Mouse (Mus musculus): Measurements from ENCODE around the gene Txnrd2. TPM values are rescaled to one million over a fixed set of nuclear protein-coding genes. Genes with fewer than 3 reads are reported as not detected.

The Txnrd2 gene
- polyA plus RNA-seq, 1 experiment from 2014 or later: 27.9 TPM

DNA sequence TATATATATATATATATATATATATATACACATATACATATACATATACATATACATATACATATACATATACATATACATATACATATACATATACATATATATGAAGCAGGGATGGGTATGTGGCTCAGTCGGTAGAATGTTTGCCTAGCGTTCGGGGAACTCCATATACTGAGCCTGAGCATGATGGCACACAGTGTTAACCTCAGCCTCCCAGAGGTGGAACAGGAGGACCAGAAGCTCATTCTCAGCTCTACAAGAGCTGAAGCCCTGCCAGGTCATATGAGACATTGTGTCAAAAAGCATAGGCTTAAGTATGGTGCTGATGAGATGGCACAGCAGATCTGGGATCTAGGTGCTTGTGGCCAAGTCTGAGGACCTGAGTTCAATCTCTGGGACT lies 64.1 kb downstream of the Txnrd2 start:
- DNase-seq (ENCODE audit: low spot score): no peak
- Histone ChIP-seq H3K36me3 (replicated peaks) (no peaks in the 10 kb centered on the region), H3K27me3 (replicated peaks; ENCODE audit: low read depth, poor library complexity, severe bottlenecking) (no peaks in the 10 kb centered on the region), H3K9me3 (no peaks in the 10 kb centered on the region), H3K4me3 (no peak overlapping the region), H3K4me1 (no peaks in the 10 kb centered on the region), H3K27ac (replicated peaks) (no peak overlapping the region)
- WGBS: 94% methylated on average over 3 of the region's 3 CpGs

DNA sequence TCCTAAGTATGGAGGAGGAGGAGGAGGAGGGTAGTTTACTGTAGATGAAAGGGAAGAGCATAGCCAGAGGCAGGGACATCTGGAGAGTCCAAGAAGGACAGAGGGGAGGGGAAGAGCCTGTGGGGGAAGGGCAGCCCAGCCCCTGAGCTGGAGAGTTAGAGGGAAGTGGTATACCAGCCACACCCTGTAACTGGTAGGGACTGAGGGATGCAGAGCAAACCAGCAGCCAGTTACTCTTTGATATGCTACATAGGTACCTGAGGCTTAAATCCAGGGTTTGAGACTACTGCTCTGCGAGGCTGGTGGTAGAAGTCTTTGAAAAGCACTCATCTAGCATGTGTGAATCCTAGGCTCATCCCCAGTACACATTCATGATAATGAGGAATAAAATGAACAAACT lies 64.7 kb downstream of the Txnrd2 start:
- Histone ChIP-seq H3K36me3 (replicated peaks) (no peaks in the 10 kb centered on the region), H3K4me1 (no peaks in the 10 kb centered on the region), H3K27ac (replicated peaks) (no peak overlapping the region), H3K27me3 (replicated peaks; ENCODE audit: low read depth, poor library complexity, severe bottlenecking) (no peaks in the 10 kb centered on the region), H3K4me3 (no peak overlapping the region), H3K9me3 (no peaks in the 10 kb centered on the region)
- DNase-seq (ENCODE audit: low spot score): no peak
- WGBS: 61% methylated on average over 1 of the region's 1 CpGs

DNA sequence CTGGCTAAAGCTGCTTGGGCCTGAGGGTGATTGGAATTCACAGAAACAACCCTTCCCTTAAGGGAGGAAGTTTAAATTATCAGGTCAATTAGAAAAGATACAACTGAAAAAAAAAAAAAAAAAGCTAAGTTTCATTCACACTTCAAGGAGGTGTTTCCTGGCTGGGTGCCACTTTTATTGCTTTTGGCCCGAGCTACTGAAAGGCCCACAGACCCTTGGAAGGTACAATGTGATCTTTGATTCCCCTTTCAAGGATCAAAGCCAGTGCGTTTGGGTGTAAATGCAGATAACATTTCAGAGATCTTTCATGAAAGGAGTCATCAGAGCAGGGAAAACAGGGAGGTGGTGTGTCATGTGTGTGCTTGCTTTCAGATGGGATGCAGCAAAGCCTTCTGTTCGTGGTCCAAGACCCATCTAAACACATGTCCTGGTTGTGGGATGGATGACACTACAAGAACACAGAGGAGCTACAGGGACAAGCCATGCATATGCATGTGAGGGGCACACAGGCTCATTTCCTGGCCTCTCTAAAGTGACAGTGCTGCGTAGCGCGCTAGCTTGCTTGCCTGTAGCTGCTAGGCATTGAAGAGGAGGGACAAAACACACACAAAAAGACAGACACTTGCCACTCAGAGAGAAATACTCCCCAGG lies 71.8 kb downstream of the Txnrd2 start:
- Histone ChIP-seq H3K9me3 (no peaks in the 10 kb centered on the region), H3K27ac (replicated peaks) (peak overlapping the region; percentile 92), H3K4me1 (peaks cover 25% of the 10 kb centered on the region), H3K27me3 (replicated peaks; ENCODE audit: low read depth, poor library complexity, severe bottlenecking) (no peaks in the 10 kb centered on the region), H3K36me3 (replicated peaks) (peaks cover 26% of the 10 kb centered on the region), H3K4me3 (peak overlapping the region; percentile 87)
- no peak for DNase-seq (ENCODE audit: low spot score)
- 14% methylated on average over 6 of the region's 6 CpGs for whole genome bisulfite sequencing

DNA sequence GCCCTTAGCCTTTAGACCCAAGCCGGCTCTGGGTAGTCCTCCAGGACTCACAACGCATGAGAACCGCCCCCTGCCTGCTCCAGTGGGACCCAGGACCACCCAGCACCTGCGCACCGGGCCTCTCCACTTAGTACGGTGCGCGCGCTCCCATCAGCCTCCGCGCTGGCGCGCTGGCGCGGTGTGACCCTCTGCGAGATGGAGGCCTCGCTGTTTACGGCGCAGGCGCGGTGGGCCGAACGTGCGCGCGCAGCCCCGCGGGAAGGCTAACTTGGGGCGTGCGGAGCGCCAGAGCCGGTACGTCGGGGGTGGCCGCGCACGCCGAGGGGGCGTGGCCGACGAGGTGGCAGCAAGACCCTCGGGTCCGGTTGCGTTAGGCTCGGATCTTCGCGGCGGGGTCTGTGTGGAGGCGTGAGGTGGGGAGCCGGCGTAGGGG lies 72.4 kb downstream of the Txnrd2 start, which contains the start of the genes Gnb1l and Rtl10:
Gnb1l (plus strand) TSS at position 156 of the 433 bp plus-strand sequence.
Rtl10 (plus strand) TSS at position 344 of the 433 bp plus-strand sequence.
- Histone ChIP-seq H3K9me3 (no peaks in the 10 kb centered on the region), H3K36me3 (replicated peaks) (peaks cover 30% of the 10 kb centered on the region), H3K27ac (replicated peaks) (peak within 1 kb of the TSS; percentile 92), H3K4me1 (peaks cover 25% of the 10 kb centered on the region), H3K27me3 (replicated peaks; ENCODE audit: low read depth, poor library complexity, severe bottlenecking) (no peaks in the 10 kb centered on the region), H3K4me3 (peak within 1 kb of the TSS; percentile 87)
- peak; percentile 99 for DNase-seq (ENCODE audit: low spot score)
- WGBS: under 1% methylated on average over 51 of the region's 51 CpGs

DNA sequence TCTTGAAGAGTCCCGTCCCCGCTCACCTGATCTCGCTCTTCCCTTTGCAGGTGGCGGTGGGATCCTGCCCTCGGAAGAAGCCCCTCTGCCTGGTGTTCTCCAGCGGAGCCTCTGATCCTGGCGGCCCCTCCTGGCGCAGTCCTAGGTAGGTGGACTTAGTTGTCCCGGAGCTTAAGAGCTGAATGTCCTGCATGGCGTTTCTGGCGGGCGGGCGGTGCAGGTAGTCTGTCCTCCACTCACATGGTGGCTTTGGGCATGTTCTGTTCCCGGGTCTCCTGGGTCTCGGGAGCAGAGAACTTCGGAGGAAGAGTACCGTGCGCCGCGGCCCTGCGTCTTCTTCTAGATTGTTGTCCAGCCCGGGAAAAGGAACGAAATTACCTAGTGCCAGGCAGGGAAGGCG lies 72.8 kb downstream of the Txnrd2 start:
- Histone ChIP-seq H3K4me3 (peak overlapping the region; percentile 87), H3K9me3 (no peaks in the 10 kb centered on the region), H3K36me3 (replicated peaks) (peaks cover 34% of the 10 kb centered on the region), H3K27me3 (replicated peaks; ENCODE audit: low read depth, poor library complexity, severe bottlenecking) (no peaks in the 10 kb centered on the region), H3K4me1 (peaks cover 25% of the 10 kb centered on the region), H3K27ac (replicated peaks) (peak overlapping the region; percentile 92)
- no peak for DNase-seq (ENCODE audit: low spot score)
- under 1% methylated on average over 24 of the region's 24 CpGs for WGBS

DNA sequence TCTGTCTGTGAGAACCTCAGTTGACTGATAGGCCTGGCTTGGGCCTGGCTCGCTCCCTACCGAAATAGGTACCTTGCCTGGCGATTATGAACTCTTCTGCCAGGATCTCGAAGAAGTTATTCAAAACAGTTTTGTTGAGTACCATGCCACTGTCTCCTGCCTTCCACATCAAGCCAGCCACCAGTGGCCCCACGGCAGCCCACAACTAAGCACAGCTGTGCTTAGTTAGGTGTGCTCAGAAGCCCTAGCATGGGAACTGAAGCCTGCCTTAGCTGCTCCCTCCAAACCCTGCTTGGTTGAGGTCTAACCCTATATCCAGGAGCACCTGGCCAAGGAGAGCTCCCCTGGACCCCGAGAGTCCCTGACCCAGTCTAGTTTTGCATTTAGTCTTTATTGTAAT lies 75.3 kb downstream of the Txnrd2 start:
- Histone ChIP-seq H3K36me3 (replicated peaks) (peaks cover 49% of the 10 kb centered on the region), H3K4me3 (no peak overlapping the region), H3K9me3 (no peaks in the 10 kb centered on the region), H3K4me1 (peaks cover 25% of the 10 kb centered on the region), H3K27ac (replicated peaks) (no peak overlapping the region), H3K27me3 (replicated peaks; ENCODE audit: low read depth, poor library complexity, severe bottlenecking) (no peaks in the 10 kb centered on the region)
- DNase-seq (ENCODE audit: low spot score): no peak
- WGBS: 94% methylated on average over 6 of the region's 6 CpGs

DNA sequence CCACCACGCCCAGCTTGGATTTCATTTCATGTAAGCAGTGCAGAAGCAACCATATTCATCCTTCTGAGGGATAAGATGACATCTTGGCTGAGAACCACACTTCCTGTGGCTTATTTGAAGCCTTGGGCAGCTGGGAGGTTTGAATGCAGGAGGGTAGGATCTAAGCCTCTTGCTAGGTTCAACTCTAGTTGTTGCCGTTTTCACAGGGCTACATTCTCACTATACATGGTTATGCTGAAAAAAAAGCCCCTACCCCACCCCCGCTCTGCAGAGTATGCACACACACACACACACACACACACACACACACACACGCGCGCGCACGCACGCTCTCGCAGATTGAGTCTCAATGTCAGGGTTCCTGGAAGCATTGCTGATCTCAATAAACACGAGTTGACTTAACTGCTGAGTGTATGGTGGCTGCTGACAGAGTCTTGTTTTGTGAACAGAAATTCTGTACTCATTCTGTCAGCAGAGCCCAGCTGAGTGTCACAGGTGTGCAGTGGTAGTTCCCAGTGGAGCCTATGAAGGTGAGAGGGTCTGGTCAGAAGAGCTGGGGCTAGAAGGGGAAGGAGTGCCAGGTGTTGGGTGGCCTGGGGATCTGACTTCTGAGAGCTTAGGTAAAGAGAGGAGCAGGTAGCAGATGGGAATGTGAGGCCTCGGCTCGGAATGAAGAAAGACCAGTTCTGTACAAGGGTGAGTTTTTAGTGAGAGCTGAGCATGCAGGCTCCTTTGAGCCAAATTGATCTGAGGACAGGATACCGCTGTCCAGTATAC lies 77.6 kb downstream of the Txnrd2 start:
- H3K36me3 ChIP-seq (replicated peaks): peaks cover 49% of the 10 kb centered on the region
- no peak overlapping the region for H3K27ac ChIP-seq (replicated peaks)
- peaks cover 30% of the 10 kb centered on the region for H3K4me1 ChIP-seq
- no peak for DNase-seq (ENCODE audit: low spot score)
- H3K4me3 ChIP-seq: no peak overlapping the region
- H3K9me3 ChIP-seq: no peaks in the 10 kb centered on the region
- H3K27me3 ChIP-seq (replicated peaks; ENCODE audit: low read depth, poor library complexity, severe bottlenecking): no peaks in the 10 kb centered on the region
- WGBS: 92% methylated on average over 14 of the region's 14 CpGs

DNA sequence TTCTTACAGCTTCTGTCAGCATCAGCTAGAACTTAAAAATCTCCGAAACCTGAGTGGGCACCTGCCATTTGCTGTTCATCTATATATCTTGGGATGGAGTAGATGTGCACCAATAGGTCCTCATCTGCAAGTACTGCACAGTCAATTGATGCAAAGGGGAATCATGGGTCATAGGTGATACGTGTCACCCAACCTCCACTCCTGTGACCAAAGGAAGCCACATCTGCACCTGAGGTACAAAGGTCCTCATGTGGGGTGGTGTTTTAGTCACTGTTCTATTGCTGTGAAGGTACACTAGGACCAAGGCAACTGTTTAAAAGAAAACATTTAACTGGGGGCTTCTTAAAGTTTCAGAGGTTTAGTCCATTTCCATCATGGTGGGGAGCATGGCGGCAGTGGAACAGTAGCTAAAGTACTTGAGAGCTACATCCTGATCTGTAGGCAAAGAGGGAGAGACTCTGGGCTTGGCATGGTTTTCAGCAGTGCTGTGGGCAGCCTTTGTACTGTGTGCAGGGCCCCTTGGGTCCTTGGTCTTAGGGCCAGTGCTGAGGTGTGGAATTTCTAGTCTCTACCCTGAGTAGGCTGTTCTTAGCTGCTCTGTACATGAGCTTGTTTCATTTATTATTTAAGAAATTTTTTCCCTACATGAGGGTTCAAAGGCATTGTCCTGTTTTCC lies 80.5 kb downstream of the Txnrd2 start:
- Histone ChIP-seq H3K4me3 (no peak overlapping the region), H3K4me1 (peaks cover 28% of the 10 kb centered on the region; the same call in 1 of the 2 replicates), H3K27ac (replicated peaks) (no peak overlapping the region), H3K9me3 (no peaks in the 10 kb centered on the region), H3K27me3 (replicated peaks; ENCODE audit: low read depth, poor library complexity, severe bottlenecking) (no peaks in the 10 kb centered on the region), H3K36me3 (replicated peaks) (peaks cover 34% of the 10 kb centered on the region)
- WGBS: 95% methylated on average over 3 of the region's 3 CpGs
- no peak for DNase-seq (ENCODE audit: low spot score)

DNA sequence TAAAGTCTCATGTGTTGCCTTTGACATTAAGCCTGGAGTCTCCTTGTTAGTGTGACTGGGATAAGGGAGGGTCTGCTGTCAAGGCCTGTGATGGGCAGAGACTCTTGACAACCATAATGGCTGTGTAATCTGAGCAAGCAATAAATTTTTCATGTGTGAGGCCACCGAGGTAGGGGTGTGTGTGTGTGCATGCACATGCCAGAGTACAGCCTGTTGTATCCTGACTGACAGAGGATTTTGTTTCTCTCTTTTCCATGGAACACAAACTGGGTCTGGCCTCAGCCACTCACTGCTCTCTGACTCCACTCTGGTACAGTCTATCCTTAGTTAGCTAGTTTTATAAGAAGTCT lies 81.0 kb downstream of the Txnrd2 start:
- Histone ChIP-seq H3K9me3 (no peaks in the 10 kb centered on the region), H3K4me3 (no peak overlapping the region), H3K4me1 (peaks cover 28% of the 10 kb centered on the region; the same call in 1 of the 2 replicates), H3K27ac (replicated peaks) (no peak overlapping the region), H3K36me3 (replicated peaks) (peaks cover 28% of the 10 kb centered on the region), H3K27me3 (replicated peaks; ENCODE audit: low read depth, poor library complexity, severe bottlenecking) (no peaks in the 10 kb centered on the region)
- DNase-seq (ENCODE audit: low spot score): no peak
- 62% methylated on average over 1 of the region's 1 CpGs for WGBS

DNA sequence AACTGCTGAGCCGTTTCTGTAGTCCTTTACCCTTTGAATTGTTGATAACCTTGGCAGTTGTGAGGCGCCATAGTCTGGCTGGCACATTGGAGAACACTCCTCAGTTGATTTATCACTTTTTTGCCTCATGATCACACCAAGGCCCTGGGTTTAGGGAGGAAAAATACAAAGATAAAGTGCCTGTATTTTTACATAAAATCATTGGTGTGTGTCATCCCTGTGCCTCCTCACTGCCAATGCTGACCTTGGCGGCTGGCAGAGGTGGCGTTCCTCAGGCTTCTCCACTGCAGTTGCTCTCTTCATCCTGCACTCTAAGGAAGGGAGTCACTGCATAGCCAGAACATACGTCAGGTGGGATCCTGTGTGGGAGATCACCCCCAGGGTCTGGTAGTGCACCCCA lies 85.6 kb downstream of the Txnrd2 start:
- no peaks in the 10 kb centered on the region for H3K9me3 ChIP-seq
- H3K27me3 ChIP-seq (replicated peaks; ENCODE audit: low read depth, poor library complexity, severe bottlenecking): no peaks in the 10 kb centered on the region
- no peak overlapping the region for H3K4me3 ChIP-seq
- 85% methylated on average over 5 of the region's 5 CpGs for WGBS
- H3K27ac ChIP-seq (replicated peaks): no peak overlapping the region
- H3K36me3 ChIP-seq (replicated peaks): no peaks in the 10 kb centered on the region
- peaks cover 27% of the 10 kb centered on the region; the same call in 1 of the 2 replicates for H3K4me1 ChIP-seq
- DNase-seq (ENCODE audit: low spot score): no peak

DNA sequence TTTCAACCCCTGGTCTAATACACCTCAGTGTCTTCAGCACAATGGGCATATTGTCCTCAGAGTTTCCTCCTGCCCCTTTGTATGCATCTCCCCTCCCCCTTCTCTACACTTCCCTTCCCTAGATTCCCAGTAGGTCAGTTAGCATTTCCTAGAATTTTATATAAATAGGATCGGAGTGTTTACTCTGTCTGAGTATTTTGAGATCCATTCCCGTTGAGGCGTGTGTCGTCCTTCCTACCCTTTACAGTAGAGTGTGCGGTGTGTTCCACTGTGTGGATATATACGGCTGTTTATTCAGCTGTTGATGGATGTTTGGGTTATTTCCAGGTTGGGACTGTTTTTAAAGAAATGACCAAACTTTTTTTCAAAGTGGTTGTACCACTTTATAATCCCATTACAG lies 87.3 kb downstream of the Txnrd2 start:
- no peaks in the 10 kb centered on the region for H3K36me3 ChIP-seq (replicated peaks)
- H3K27me3 ChIP-seq (replicated peaks; ENCODE audit: low read depth, poor library complexity, severe bottlenecking): no peaks in the 10 kb centered on the region
- H3K4me3 ChIP-seq: no peak overlapping the region
- 60% methylated on average over 6 of the region's 6 CpGs for WGBS
- H3K27ac ChIP-seq (replicated peaks): no peak overlapping the region
- peaks cover 15% of the 10 kb centered on the region; the same call in 1 of the 2 replicates for H3K4me1 ChIP-seq
- no peaks in the 10 kb centered on the region for H3K9me3 ChIP-seq
- no peak for DNase-seq (ENCODE audit: low spot score)

DNA sequence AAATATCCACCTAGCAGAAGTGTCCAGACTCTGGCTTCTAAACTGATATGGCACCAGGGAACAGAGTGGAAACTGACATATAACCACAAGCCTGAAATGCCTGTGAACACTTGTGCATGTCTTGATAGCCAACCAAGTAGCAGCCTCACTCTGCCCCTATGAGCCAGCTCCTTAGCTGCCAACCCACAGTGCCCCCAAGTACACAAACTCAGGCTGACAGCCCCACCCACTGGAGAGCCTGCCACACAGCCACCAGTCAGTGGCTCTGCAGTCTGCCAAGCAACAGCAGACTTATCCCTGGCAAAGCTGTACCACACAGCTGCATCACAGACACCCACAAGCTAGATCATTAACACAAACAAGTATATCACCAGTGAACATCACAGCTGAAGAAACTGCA lies 91.9 kb downstream of the Txnrd2 start:
- Histone ChIP-seq H3K36me3 (replicated peaks) (no peaks in the 10 kb centered on the region), H3K27ac (replicated peaks) (no peak overlapping the region)
- no peak for DNase-seq (ENCODE audit: low spot score)

More for the DNA sequence above, 91.9 kb downstream of the Txnrd2 start:
- no peaks in the 10 kb centered on the region for H3K4me1 ChIP-seq
- no peaks in the 10 kb centered on the region for H3K9me3 ChIP-seq
- H3K27me3 ChIP-seq (replicated peaks; ENCODE audit: low read depth, poor library complexity, severe bottlenecking): no peaks in the 10 kb centered on the region
- no peak overlapping the region for H3K4me3 ChIP-seq
